Mouse (Mus musculus) CH12.LX (cell line): Measurements from ENCODE around the gene Gm28038. TPM values are rescaled to one million over a fixed set of nuclear protein-coding genes. Genes with fewer than 3 reads are reported as not detected.

Experiments
- DNase-seq: peaks from one replicate; pipeline ENCODE4 v3.0.0-alpha.2; 2013; ENCODE audit errors: extremely low read depth
- H3K27ac ChIP-seq: 2 replicates; pipeline ENCODE4 v1.5.1; 2012; ENCODE audit warnings: low read depth, mild to moderate bottlenecking, control low read depth, moderate library complexity; ENCODE audit not compliant: insufficient read depth
- H3K27me3 ChIP-seq: replicated peaks from 2 replicates; pipeline ENCODE3; 2012; ENCODE audit warnings: inconsistent platforms
- H3K36me3 ChIP-seq, 2 experiments: replicated peaks in 1 of 2; 2 replicates each; pipeline versions ENCODE3 to v1.6.1; 2012; ENCODE audit warnings: inconsistent platforms in 1 of 2, low read length in 1 of 2, mild to moderate bottlenecking in 1 of 2, mixed read lengths in 1 of 2, moderate library complexity in 1 of 2; ENCODE audit not compliant: control insufficient read depth in 1 of 2, insufficient read depth in 1 of 2
- H3K4me1 ChIP-seq, 2 experiments: 2 replicates each; pipeline ENCODE4 v1.6.1; 2012; ENCODE audit warnings: inconsistent platforms in 1 of 2, moderate library complexity in 1 of 2; ENCODE audit not compliant: insufficient read depth in 2 of 2, control insufficient read depth in 1 of 2
- H3K4me2 ChIP-seq: 2 replicates; pipeline ENCODE4 v1.6.1; 2012; ENCODE audit warnings: low read depth, mild to moderate bottlenecking, control low read depth; ENCODE audit not compliant: poor library complexity, insufficient read depth, severe bottlenecking
- H3K4me3 ChIP-seq, 3 experiments: fragments of 150-350 bp in 1 of 3; sonication (generic) in 1 of 3; replicated peaks in 1 of 3; 2 replicates each; pipeline versions ENCODE3 to v1.5.1; 2011 to 2012; ENCODE audit warnings: low read depth in 2 of 3, low read length in 2 of 3, mild to moderate bottlenecking in 2 of 3, moderate library complexity in 2 of 3, control low read depth in 1 of 3, improper control_type of control experiment in 1 of 3, inconsistent platforms in 1 of 3, mixed read lengths in 1 of 3; ENCODE audit not compliant: poor library complexity in 1 of 3
- H3K79me2 ChIP-seq: replicated peaks from 2 replicates; pipeline ENCODE4 v1.6.1; 2012; ENCODE audit warnings: mild to moderate bottlenecking, moderate library complexity; ENCODE audit not compliant: control insufficient read depth, poor library complexity, insufficient read depth, severe bottlenecking; ENCODE audit errors: extremely low read depth
- H3K9ac ChIP-seq: 2 replicates; pipeline ENCODE4 v1.6.1; 2012; ENCODE audit warnings: low read depth, mild to moderate bottlenecking, control low read depth, moderate library complexity; ENCODE audit not compliant: insufficient read depth
- H3K9me3 ChIP-seq: replicated peaks from 2 replicates; pipeline ENCODE3; 2012; ENCODE audit warnings: low read length, inconsistent platforms, mixed read lengths
- BHLHE40 ChIP-seq: IDR thresholded peaks from 2 replicates; pipeline ENCODE4 v1.6.1; 2011; ENCODE audit warnings: mild to moderate bottlenecking, low read depth, low read length, improper control_type of control experiment
- CHD1 ChIP-seq: IDR thresholded peaks from 2 replicates; pipeline ENCODE4 v1.6.1; 2012; ENCODE audit warnings: low read depth, low read length, improper control_type of control experiment, inconsistent platforms
- CHD2 ChIP-seq: IDR thresholded peaks from 2 replicates; pipeline ENCODE4 v1.6.1; 2011; ENCODE audit warnings: low read length, improper control_type of control experiment
- CTCF ChIP-seq, 2 experiments: IDR thresholded peaks in 1 of 2; conservative IDR thresholded peaks in 1 of 2; 2 replicates each; pipeline ENCODE4 v1.5.1; 2011 to 2012; ENCODE audit warnings: low read depth in 2 of 2, low read length in 2 of 2, improper control_type of control experiment in 1 of 2, inconsistent platforms in 1 of 2, mild to moderate bottlenecking in 1 of 2, moderate library complexity in 1 of 2
- ETS1 ChIP-seq: conservative IDR thresholded peaks from 2 replicates; pipeline ENCODE4 v1.6.1; 2012; ENCODE audit warnings: low read depth, mild to moderate bottlenecking, inconsistent platforms, low read length, improper control_type of control experiment, moderate library complexity
- HCFC1 ChIP-seq: IDR thresholded peaks from 2 replicates; pipeline ENCODE4 v1.6.1; 2012; ENCODE audit warnings: low read depth, mild to moderate bottlenecking, inconsistent platforms, low read length, improper control_type of control experiment
- IRF4 ChIP-seq: IDR thresholded peaks from 2 replicates; pipeline ENCODE4 v1.6.1; 2014; ENCODE audit warnings: low read depth, mild to moderate bottlenecking, inconsistent platforms, low read length, improper control_type of control experiment
- JUN ChIP-seq: IDR thresholded peaks from 2 replicates; pipeline ENCODE4 v1.6.1; 2011; ENCODE audit warnings: low read depth, mild to moderate bottlenecking, low read length, improper control_type of control experiment, moderate library complexity; ENCODE audit not compliant: insufficient read depth
- MAX ChIP-seq: IDR thresholded peaks from 2 replicates; pipeline ENCODE4 v1.6.1; 2011; ENCODE audit warnings: low read length, improper control_type of control experiment
- MAZ ChIP-seq: IDR thresholded peaks from 2 replicates; pipeline ENCODE4 v1.6.1; 2012; ENCODE audit warnings: low read depth, mild to moderate bottlenecking, inconsistent platforms, low read length, improper control_type of control experiment, moderate library complexity
- MXI1 ChIP-seq: IDR thresholded peaks from 2 replicates; pipeline ENCODE4 v1.6.1; 2011; ENCODE audit warnings: mild to moderate bottlenecking, low read depth, low read length, improper control_type of control experiment
- NELFE ChIP-seq: IDR thresholded peaks from 2 replicates; pipeline ENCODE4 v1.6.1; 2011; ENCODE audit warnings: low read depth, low read length, improper control_type of control experiment
- NRF1 ChIP-seq: IDR thresholded peaks from 2 replicates; pipeline ENCODE4 v1.6.1; 2014; ENCODE audit warnings: low read depth, mild to moderate bottlenecking, inconsistent platforms, low read length, improper control_type of control experiment, moderate library complexity
- RAD21 ChIP-seq: IDR thresholded peaks from 2 replicates; pipeline ENCODE4 v1.6.1; 2011; ENCODE audit warnings: low read depth, mild to moderate bottlenecking, low read length, improper control_type of control experiment, moderate library complexity
- TBP ChIP-seq: conservative IDR thresholded peaks from 2 replicates; pipeline ENCODE4 v1.6.1; 2011; ENCODE audit warnings: low read depth, low read length, improper control_type of control experiment
- UBTF ChIP-seq: IDR thresholded peaks from 2 replicates; pipeline ENCODE4 v1.6.1; 2012; ENCODE audit warnings: low read depth, mild to moderate bottlenecking, inconsistent platforms, low read length, improper control_type of control experiment, moderate library complexity
- ZNF384 ChIP-seq: IDR thresholded peaks from 2 replicates; pipeline ENCODE4 v1.6.1; 2012; ENCODE audit warnings: low read depth, low read length, improper control_type of control experiment, inconsistent platforms
- dilution Hi-C: fragments of 300-500 bp; cut with MboI; formaldehyde crosslinking; loops from 2 replicates; pipeline ENCODE4 v1.14.3; 2020; ENCODE audit warnings: low sequenced_read_pairs; ENCODE audit not compliant: extremely low pct_unique_long_range_greater_than_20kb, extremely low pct_ligation_motif_present
- in situ Hi-C: fragments of 300-500 bp; cut with MboI; formaldehyde crosslinking; loops from 3 replicates; pipeline ENCODE4 v1.14.3; 2019; ENCODE audit warnings: low sequenced_read_pairs, low pct_ligation_motif_present, low pct_unique_long_range_greater_than_20kb, mixed read lengths
- polyA plus RNA-seq: library from polyadenylated mRNA; unstranded; fragments of >175 nt; gene quantifications from 2 replicates; pipeline ENCODE4 v1.2.1, GENCODE M21; 2012; ENCODE audit warnings: low read depth; ENCODE audit not compliant: insufficient read length
- total RNA-seq, 2 experiments: library from RNA; depleted of rRNA; stranded (reverse); fragments of 300-350 nt in 1 of 2; fragments of >200 nt in 1 of 2; gene quantifications; 2 replicates each; pipeline ENCODE4 v1.2.3; 2012 to 2014

The Gm28038 gene
- total and polyA plus RNA-seq, 3 experiments, result not detected

GRCm38 (mm10) chr2:30255631-30256395 lies 25.0 kb upstream of the Gm28038 start:
- Histone ChIP-seq H3K79me2 (no peaks in the 10 kb centered on the region), H3K27me3 (no peaks in the 10 kb centered on the region), H3K4me1 (peaks cover 24 to 53% of the 10 kb centered on the region in 2 experiments), H3K9ac (no peak overlapping the region), H3K36me3 (peaks cover 32 to 67% of the 10 kb centered on the region in 2 experiments), H3K4me3 (no peak overlapping the region), H3K9me3 (no peaks in the 10 kb centered on the region), H3K27ac (no peak overlapping the region), H3K4me2 (no peak overlapping the region)
- dilution Hi-C loops, result no loop called here
- in situ Hi-C loops, result no loop called here
- DNase-seq, result no peak
- no peak for TF ChIP-seq UBTF
- no peak for TF ChIP-seq HCFC1
- no peak for TF ChIP-seq CHD2
- TF ChIP-seq IRF4, result no peak
- TF ChIP-seq NRF1, result no peak
- TF ChIP-seq RAD21, result no peak
- TF ChIP-seq JUN, result no peak
- TF ChIP-seq MXI1, result no peak
- no peak for TF ChIP-seq ZNF384
- TF ChIP-seq TBP, result no peak
- no peak for TF ChIP-seq NELFE
- no peak for TF ChIP-seq ETS1

DNA sequence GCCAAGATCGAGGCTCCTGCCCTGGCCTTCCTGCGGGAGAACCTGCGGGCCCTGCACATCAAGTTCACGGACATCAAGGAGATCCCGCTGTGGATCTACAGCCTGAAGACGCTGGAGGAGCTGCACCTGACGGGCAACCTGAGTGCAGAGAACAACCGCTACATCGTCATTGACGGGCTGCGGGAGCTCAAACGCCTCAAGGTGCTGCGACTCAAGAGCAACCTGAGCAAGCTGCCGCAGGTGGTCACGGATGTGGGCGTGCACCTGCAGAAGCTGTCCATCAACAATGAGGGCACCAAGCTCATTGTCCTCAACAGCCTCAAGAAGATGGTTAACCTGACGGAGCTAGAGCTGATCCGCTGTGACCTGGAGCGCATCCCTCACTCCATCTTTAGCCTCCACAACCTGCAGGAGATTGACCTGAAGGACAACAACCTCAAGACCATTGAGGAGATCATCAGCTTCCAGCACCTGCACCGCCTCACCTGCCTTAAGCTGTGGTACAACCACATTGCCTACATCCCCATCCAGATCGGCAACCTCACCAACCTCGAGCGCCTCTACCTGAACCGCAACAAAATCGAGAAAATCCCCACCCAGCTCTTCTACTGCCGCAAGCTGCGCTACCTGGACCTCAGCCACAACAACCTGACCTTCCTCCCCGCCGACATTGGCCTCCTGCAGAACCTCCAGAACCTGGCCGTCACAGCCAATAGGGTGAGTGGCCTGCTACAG lies 24.1 kb upstream of the Gm28038 start:
- H3K79me2 ChIP-seq, result no peaks in the 10 kb centered on the region
- no peak overlapping the region for H3K4me2 ChIP-seq
- H3K9ac ChIP-seq, result no peak overlapping the region
- no peak for DNase-seq
- no peaks in the 10 kb centered on the region for H3K27me3 ChIP-seq
- H3K27ac ChIP-seq, result no peak overlapping the region
- dilution Hi-C loops, result no loop called here
- H3K4me3 ChIP-seq, result no peak overlapping the region
- peaks cover 18 to 46% of the 10 kb centered on the region in 2 experiments for H3K4me1 ChIP-seq
- H3K9me3 ChIP-seq, result no peaks in the 10 kb centered on the region
- in situ Hi-C loops, result no loop called here
- TF ChIP-seq MAX, result no peak
- no peak for TF ChIP-seq ZNF384
- TF ChIP-seq CHD1, result no peak
- no peak for TF ChIP-seq CTCF (conservative IDR thresholded peaks at IDR 0.05 in 1 of 2, IDR thresholded peaks at IDR 0.05 in 1 of 2; ENCODE audit: low read depth in 2 of 2, low read length in 2 of 2)
- no peak for TF ChIP-seq IRF4
- no peak for TF ChIP-seq JUN
- no peak for TF ChIP-seq CHD2
- TF ChIP-seq NELFE, result no peak
- TF ChIP-seq RAD21, result no peak
- TF ChIP-seq MAZ, result no peak
- no peak for TF ChIP-seq BHLHE40
- TF ChIP-seq UBTF, result no peak
- TF ChIP-seq, all 38 proteins: peak for 0
- H3K36me3 ChIP-seq, result peaks cover 35 to 71% of the 10 kb centered on the region in 2 experiments
